Mouse (Mus musculus) midbrain, embryonic 14.5 days (tissue): ENCODE data around the gene Anks1. TPM values are rescaled to one million over a fixed set of nuclear protein-coding genes. Genes with fewer than 3 reads are reported as not detected.

ENCODE experiments used
- ATAC-seq: fragments of 200-750 bp; cut with Nextera tagmentation; 2 replicates; pipeline ENCODE4 v1.8.0; 2017; ENCODE audit warnings: moderate number of reproducible peaks, moderate library complexity; ENCODE audit not compliant: low FRiP score, low TSS enrichment
- DNase-seq: peaks from one replicate; pipeline ENCODE4 v3.0.0-alpha.2; 2015
- H3K27ac ChIP-seq: fragments of 300-500 bp; sonication (generic); replicated peaks from 2 replicates; pipeline ENCODE4 v1.5.1; 2014; ENCODE audit warnings: mild to moderate bottlenecking, low read depth, low read length, moderate library complexity
- H3K27me3 ChIP-seq: fragments of 300-500 bp; sonication (generic); 2 replicates; pipeline ENCODE4 v1.6.1; 2014; ENCODE audit warnings: low read length, control low read depth, mixed read lengths; ENCODE audit not compliant: control insufficient read depth, insufficient read depth
- H3K36me3 ChIP-seq: fragments of 300-500 bp; sonication (generic); 2 replicates; pipeline ENCODE4 v1.6.1; 2014; ENCODE audit warnings: low read length, control low read depth; ENCODE audit not compliant: control insufficient read depth, insufficient read depth
- H3K4me1 ChIP-seq: fragments of 300-500 bp; sonication (generic); 2 replicates; pipeline ENCODE4 v1.6.1; 2014; ENCODE audit warnings: mild to moderate bottlenecking, antibody characterized with exemption, low read length, control low read depth; ENCODE audit not compliant: control insufficient read depth, insufficient read depth
- H3K4me2 ChIP-seq: fragments of 300-500 bp; sonication (generic); 2 replicates; pipeline ENCODE4 v1.6.1; 2014; ENCODE audit warnings: mild to moderate bottlenecking, low read length, moderate library complexity
- H3K4me3 ChIP-seq: fragments of 300-500 bp; sonication (generic); replicated peaks from 2 replicates; pipeline ENCODE4 v1.5.1; 2014; ENCODE audit warnings: low read depth, low read length
- H3K9ac ChIP-seq: fragments of 300-500 bp; sonication (generic); replicated peaks from 2 replicates; pipeline ENCODE4 v1.6.1; 2014; ENCODE audit warnings: mild to moderate bottlenecking, low read length, moderate library complexity
- H3K9me3 ChIP-seq: fragments of 300-500 bp; sonication (generic); 2 replicates; pipeline ENCODE4 v1.6.1; 2016; ENCODE audit warnings: low read length, control low read depth, mixed read lengths; ENCODE audit not compliant: control insufficient read depth
- WGBS: fragments of 180-500 bp; shearing (Covaris S2); extraction: QIAGEN DNeasy Blood & Tissue Kit; methylation state at CpG from one replicate; pipeline ENCODE4 v1.1.7; 2014; 5-methylcytosine and 5-hydroxymethylcytosine counted together
- polyA plus RNA-seq: library from polyadenylated mRNA; unstranded; fragments of >200 nt; fragmentation: Nextera tagmentation; extraction: Ambion mirVana; gene quantifications from 2 replicates; pipeline ENCODE4 v1.2.1, GENCODE M21; 2014

Gene Anks1
- polyA plus RNA-seq, 1 experiment from 2014 or later, result 69.2 TPM

- Histone ChIP-seq H3K9me3 (no peaks in the 10 kb centered on the region), H3K4me3 (no peak overlapping the region), H3K27ac (no peak overlapping the region), H3K36me3 (no peaks in the 10 kb centered on the region), H3K4me2 (no peak overlapping the region), H3K9ac (no peak overlapping the region), H3K27me3 (no peaks in the 10 kb centered on the region), H3K4me1 (peaks cover 37% of the 10 kb centered on the region)
- ATAC-seq, result no peak
- peak; percentile 40 for DNase-seq
- 53% methylated on average over 10 of the region's 10 CpGs for WGBS
These were observed 112.8 kb downstream of the Anks1 start for GRCm38 (mm10) chr17:28021911-28022310.

DNA sequence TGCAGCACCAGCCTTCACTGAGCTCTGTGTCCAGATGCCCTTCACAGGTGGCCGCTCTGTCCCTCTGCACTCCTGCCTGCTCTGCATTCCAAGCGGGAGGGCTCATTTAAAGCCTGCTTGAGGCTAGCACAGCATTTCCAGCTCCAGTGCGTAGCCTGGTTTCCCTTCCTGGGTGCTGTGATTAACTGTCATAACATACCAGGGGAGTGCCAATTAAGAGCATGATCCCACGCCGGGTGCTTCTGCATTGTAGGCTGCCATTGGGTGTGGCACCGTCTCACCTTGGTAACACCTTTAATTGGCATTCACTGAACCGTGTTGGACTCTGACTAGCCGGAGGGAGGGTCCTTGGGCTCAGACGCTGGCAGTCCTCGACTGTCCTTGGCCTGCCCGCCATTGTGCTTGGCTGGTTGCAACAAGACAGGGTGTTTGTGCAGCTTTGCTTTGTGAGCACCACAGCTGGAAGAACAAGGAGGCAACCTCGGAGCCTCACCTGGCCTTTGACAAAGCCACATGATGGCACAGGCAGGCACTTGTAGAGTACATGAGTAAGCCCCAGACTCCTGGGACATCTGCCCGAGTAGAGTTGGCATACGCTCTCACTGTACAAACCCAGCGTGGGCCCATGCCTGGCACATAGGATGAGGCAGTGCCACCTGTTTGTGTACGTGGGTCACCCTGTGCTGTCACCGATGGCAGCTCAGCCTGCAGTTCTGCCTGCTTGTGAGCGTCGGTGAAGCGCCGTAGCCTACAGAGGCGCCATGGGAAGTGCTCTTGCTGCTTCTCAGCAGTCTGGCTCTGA, 113.9 kb downstream of the Anks1 start:
- Histone ChIP-seq H3K27ac (peak overlapping the region; percentile 37; the same call in 1 of the 2 replicates), H3K9ac (no peak overlapping the region), H3K9me3 (no peaks in the 10 kb centered on the region), H3K36me3 (no peaks in the 10 kb centered on the region), H3K27me3 (no peaks in the 10 kb centered on the region), H3K4me2 (no peak overlapping the region), H3K4me3 (no peak overlapping the region), H3K4me1 (peaks cover 29% of the 10 kb centered on the region)
- DNase-seq (no peak), ATAC-seq (no peak)
- WGBS, result 85% methylated on average over 22 of the region's 22 CpGs

DNA sequence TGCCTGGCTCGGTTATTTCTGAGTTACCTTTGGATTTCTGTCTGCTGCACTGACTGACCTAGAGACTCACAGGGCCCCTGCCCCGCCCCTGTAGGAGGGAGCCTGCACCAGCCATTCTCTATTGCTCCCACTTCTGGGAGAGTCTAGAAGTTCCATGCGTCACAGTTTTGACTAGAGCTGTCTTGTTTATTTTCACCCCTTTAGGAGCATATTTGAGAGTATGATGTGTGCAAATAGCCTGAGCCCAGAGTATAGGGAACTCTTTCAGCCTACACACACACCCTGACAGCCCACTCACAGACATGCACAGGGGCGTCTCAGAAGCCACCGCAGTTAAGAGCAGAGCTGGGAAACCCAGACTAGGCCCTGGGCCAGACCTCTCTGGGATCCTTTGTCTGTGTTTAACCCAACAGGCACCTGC, 116.4 kb downstream of the Anks1 start:
- no peak overlapping the region for H3K9ac ChIP-seq
- no peak overlapping the region for H3K4me3 ChIP-seq
- peak overlapping the region; percentile 28 for H3K27ac ChIP-seq
- no peak overlapping the region for H3K4me2 ChIP-seq
- ATAC-seq (no peak), DNase-seq (peak; percentile 34)
- H3K9me3 ChIP-seq, result no peaks in the 10 kb centered on the region
- 77% methylated on average over 5 of the region's 5 CpGs for WGBS
- no peaks in the 10 kb centered on the region for H3K36me3 ChIP-seq
- H3K27me3 ChIP-seq, result no peaks in the 10 kb centered on the region
- H3K4me1 ChIP-seq, result peaks cover 15% of the 10 kb centered on the region; the same call in 1 of the 2 replicates

DNA sequence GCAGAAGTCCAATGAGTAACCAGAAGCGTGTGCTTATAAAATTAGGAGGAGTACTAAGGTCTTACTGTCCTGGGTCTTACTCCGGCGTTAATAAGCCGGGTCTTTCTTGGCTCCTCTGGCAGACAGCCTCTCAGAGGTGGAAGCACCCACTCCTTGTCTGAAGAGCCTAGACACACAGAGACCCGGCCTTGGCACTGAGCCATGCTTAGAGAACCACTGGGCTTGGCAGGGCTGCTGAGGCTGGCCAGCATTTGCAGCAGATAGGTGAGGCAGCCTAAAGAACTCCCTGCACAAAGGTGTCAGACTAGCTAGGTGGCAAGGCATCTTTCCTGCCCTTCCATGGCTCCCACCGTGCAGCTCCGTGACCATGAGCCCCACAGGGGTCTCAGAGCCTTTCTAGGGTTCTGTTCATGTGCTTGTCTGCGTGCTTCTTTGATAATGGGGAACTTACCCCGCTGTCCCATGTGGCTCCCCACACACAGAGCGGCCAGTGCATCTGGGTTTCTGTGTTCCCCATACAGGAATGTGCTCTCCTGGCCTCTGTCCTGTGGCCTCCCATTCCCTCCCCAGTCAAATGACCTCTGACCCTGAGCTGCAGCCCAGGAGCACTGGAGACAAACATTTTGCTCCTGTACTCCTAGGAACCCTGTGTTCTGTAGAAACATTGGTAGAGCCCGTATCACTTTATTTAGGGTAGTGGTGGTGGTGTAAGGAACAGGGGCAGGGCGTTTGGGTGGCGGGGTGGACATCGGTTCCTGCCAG, 117.2 kb downstream of the Anks1 start:
- ATAC-seq (no peak), DNase-seq (peak; percentile 72)
- H3K4me1 ChIP-seq, result peaks cover 15% of the 10 kb centered on the region; the same call in 1 of the 2 replicates
- H3K27me3 ChIP-seq, result no peaks in the 10 kb centered on the region
- H3K9ac ChIP-seq, result no peak overlapping the region
- H3K9me3 ChIP-seq, result no peaks in the 10 kb centered on the region
- no peak overlapping the region for H3K4me3 ChIP-seq
- 84% methylated on average over 14 of the region's 14 CpGs for WGBS
- no peaks in the 10 kb centered on the region for H3K36me3 ChIP-seq
- peak overlapping the region; percentile 28 for H3K27ac ChIP-seq
- H3K4me2 ChIP-seq, result no peak overlapping the region

DNA sequence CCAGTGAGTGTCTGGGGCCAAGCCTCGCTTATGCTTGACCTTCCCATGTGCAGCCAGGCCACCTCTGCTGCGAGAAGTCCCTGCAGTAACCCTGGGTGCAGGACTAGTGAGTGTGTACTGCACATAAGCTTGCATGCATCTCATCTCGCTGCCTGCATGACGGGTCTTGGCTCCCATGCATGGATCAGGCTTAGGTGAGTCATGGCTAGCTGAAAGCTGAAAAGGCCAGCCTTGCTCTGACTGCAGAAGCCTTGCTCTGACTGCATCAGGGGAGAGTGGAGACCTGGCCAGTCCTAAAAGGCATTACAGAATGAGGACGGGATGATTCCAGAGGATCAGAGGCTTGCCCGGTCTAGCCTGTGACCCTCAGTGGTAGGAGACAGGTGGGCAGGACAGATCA, 118.1 kb downstream of the Anks1 start:
- H3K4me3 ChIP-seq, result no peak overlapping the region
- H3K27ac ChIP-seq, result no peak overlapping the region
- 95% methylated on average over 6 of the region's 6 CpGs for WGBS
- no peak for ATAC-seq
- H3K36me3 ChIP-seq, result no peaks in the 10 kb centered on the region
- peaks cover 12% of the 10 kb centered on the region for H3K4me1 ChIP-seq
- no peak for DNase-seq
- no peaks in the 10 kb centered on the region for H3K9me3 ChIP-seq
- H3K4me2 ChIP-seq, result no peak overlapping the region
- H3K9ac ChIP-seq, result no peak overlapping the region
- H3K27me3 ChIP-seq, result no peaks in the 10 kb centered on the region

- Histone ChIP-seq H3K4me1 (peaks cover 18% of the 10 kb centered on the region), H3K9me3 (no peaks in the 10 kb centered on the region), H3K9ac (no peak overlapping the region), H3K27ac (no peak overlapping the region), H3K4me2 (no peak overlapping the region), H3K36me3 (no peaks in the 10 kb centered on the region), H3K27me3 (no peaks in the 10 kb centered on the region), H3K4me3 (no peak overlapping the region)
- no peak for ATAC-seq
- 76% methylated on average over 10 of the region's 10 CpGs for WGBS
- no peak for DNase-seq
These were observed 119.1 kb downstream of the Anks1 start for GRCm38 (mm10) chr17:28028236-28028635.

- H3K4me3 ChIP-seq, result no peak overlapping the region
- no peaks in the 10 kb centered on the region for H3K9me3 ChIP-seq
- no peak for ATAC-seq
- WGBS, result 64% methylated on average over 2 of the region's 2 CpGs
- H3K36me3 ChIP-seq, result no peaks in the 10 kb centered on the region
- H3K27ac ChIP-seq, result no peak overlapping the region
- DNase-seq, result no peak
- no peaks in the 10 kb centered on the region for H3K27me3 ChIP-seq
- H3K4me1 ChIP-seq, result peaks cover 20% of the 10 kb centered on the region
- no peak overlapping the region for H3K9ac ChIP-seq
- H3K4me2 ChIP-seq, result no peak overlapping the region
These were observed 120.2 kb downstream of the Anks1 start for GRCm38 (mm10) chr17:28029308-28029707.

- no peaks in the 10 kb centered on the region for H3K36me3 ChIP-seq
- no peak for ATAC-seq
- no peaks in the 10 kb centered on the region for H3K9me3 ChIP-seq
- H3K4me3 ChIP-seq, result no peak overlapping the region
- WGBS, result 92% methylated on average over 10 of the region's 10 CpGs
- no peak overlapping the region for H3K4me2 ChIP-seq
- DNase-seq, result no peak
- no peak overlapping the region for H3K9ac ChIP-seq
- H3K27ac ChIP-seq, result no peak overlapping the region
- H3K4me1 ChIP-seq, result peaks cover 17% of the 10 kb centered on the region
- no peaks in the 10 kb centered on the region for H3K27me3 ChIP-seq
These were observed 121.3 kb downstream of the Anks1 start for GRCm38 (mm10) chr17:28030446-28030845.
